Mouse (Mus musculus): ENCODE results near the gene Zp3. TPM values are rescaled to one million over a fixed set of nuclear protein-coding genes. Genes with fewer than 3 reads are reported as not detected.

Gene Zp3
- total RNA-seq, 2 experiments from 2014 or later, result not detected

GRCm38 (mm10) chr5:135962125-135962491, 17.8 kb upstream of the Zp3 start:
- no peak for DNase-seq

- peak; percentile 97 to 100 for DNase-seq
Observed at GRCm38 (mm10) chr5:135962492-135963279, 17.2 kb upstream of the Zp3 start.

DNA sequence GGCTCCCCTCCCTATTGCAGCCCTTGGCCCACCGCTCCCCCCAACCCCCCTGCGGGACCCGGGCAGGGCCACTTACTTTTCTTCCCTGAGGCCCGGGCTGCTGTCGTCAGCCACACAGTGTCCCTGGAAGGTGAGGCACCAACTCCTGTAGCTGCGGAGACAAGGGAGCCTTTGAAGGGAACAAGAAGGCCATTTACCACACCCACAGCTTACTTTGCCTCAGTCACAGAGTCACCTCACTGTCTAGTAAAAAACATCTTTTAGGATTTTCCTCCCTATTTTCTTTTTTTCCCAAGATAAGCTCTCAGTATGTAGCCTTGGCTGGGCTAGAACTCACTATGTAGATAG, 16.6 kb upstream of the Zp3 start:
- DNase-seq, result no peak

DNA sequence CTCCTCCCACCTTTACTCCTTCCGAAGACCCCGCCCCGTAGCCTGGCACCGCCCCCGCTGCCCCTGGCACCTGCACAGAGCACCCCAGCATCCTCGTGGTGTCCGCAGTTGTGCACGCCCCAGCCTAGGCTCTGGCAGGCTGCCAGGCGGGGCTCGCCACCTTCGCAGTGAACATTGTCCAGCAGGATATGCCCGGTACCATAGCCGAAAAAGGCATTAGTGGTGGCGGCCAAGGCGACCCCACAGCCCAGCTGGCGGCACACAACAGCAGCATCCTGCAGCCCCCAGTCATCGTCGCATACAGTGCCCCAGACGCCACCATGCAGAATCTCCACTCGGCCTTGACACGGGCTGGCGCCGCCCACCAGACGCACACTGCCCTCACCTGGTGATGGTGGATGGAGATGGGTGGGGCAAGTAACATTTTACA, 14.4 kb upstream of the Zp3 start:
- peak in 1 of 2 experiments; percentile 24 for DNase-seq

DNA sequence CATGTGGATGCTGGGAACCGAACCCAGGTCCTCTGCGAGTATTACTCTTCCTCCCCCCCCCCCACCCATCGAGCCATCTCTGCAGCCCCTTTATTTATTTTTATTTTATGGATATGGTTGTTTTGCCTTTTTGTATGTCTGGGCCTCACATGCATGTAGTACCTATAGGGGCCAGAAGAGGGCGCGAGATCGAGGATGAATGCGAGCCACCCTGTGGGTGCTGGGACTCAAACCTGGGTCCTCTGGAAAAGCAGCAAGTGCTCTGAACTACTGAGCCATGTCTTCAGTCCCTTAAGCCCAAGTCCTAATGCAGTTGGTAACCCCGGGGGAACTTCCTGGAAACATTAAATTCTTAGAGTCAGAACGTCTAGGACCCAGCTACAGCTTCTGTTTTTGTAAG, 13.0 kb upstream of the Zp3 start:
- DNase-seq, result peak in 1 of 2 experiments; percentile 27

DNA sequence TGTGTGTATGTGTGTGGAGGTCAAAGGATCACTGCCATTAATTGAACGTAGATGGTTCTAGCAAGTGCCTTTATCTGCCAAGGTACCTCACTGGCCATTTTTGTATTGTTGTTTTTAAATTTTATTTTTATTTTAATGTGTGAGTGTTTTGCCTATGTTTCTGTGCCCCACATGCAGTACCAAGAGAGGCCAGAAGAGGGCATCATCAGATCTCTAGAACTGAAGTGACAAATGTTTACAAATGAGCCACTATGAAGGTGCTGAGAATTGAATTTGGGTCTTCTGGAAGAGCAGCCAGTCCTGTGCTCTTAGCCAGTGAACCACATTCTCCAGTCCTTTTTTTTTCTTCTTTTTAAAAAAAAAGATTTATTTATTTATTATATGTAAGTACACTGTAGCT, 11.1 kb upstream of the Zp3 start:
- DNase-seq, result peak in 1 of 2 experiments; percentile 81

GRCm38 (mm10) chr5:135970247-135970646, 9.7 kb upstream of the Zp3 start:
- DNase-seq, result no peak

GRCm38 (mm10) chr5:135971876-135972275, 8.0 kb upstream of the Zp3 start:
- no peak for DNase-seq

DNA sequence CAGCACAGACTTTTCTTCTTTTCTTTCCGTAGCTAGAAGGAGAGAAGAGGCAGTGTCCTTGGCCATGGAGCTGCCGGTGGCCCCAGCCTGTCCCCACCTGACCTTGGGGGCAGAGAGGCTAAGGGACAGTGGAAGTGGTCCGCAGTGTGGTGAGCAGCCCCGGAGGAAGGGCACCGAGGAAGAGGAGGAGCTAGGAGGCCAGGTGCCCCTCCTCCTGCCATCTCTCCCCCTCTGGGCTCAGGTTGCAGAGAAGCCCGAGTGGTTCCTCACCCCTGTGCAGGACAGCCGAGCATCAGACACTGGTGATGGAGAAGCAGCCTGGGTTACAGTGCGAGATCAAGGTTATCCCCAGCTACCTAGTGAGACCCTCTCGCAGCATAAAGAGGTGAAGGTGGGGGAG, 5.5 kb upstream of the Zp3 start, which contains the start of gene Ssc4d:
Ssc4d (minus strand) TSS at position 167 of the 400 bp plus-strand sequence.
- no peak for DNase-seq

GRCm38 (mm10) chr5:135975893-135976668, 3.8 kb upstream of the Zp3 start:
- no peak for DNase-seq

DNA sequence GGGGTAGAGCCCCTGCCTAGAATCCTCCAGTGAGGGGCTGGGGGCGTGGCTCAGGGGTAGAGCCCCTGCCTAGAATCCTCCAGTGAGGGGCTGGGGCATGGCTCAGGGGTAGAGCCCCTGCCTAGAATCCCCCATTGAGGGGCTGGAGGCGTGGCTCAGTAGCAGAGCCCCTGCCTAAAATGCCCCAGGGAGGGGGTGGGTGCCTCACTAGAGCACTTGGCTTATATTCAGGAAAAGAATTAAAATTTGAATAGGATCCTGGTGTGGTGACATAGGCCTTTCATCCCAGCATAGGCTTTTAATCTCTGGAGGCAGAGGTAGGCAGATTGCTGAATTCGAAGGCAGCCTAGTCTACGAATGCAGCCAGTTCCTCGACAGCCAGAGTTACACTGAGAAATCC, 518 bp upstream of the Zp3 start:
- no peak for DNase-seq

DNA sequence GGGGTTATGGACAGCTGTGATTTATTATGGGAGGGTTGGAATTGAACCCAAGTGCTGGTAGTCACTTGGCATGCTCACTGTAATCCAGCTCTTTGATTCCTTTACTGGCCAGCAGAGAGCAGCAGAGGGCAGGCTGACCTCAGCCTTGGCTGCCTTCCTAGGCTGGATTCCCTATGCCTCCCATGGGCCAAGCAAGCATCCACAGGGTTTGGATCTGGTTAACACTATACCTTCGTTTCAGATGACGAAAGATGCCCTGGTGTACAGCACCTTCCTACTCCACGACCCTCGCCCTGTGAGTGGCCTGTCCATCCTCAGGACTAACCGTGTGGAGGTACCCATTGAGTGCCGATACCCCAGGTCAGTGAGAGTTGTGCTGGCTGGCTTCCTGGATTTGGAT, 2.5 kb downstream of the Zp3 start:
- peak; percentile 73 to 84 for DNase-seq

- DNase-seq, result no peak
Observed at GRCm38 (mm10) chr5:135984546-135985044, 4.7 kb downstream of the Zp3 start.

GRCm38 (mm10) chr5:135987248-135987647, 7.3 kb downstream of the Zp3 start:
- DNase-seq, result no peak

- DNase-seq, result peak; percentile 14 to 50
Observed at GRCm38 (mm10) chr5:135990601-135991000, 10.7 kb downstream of the Zp3 start.

DNA sequence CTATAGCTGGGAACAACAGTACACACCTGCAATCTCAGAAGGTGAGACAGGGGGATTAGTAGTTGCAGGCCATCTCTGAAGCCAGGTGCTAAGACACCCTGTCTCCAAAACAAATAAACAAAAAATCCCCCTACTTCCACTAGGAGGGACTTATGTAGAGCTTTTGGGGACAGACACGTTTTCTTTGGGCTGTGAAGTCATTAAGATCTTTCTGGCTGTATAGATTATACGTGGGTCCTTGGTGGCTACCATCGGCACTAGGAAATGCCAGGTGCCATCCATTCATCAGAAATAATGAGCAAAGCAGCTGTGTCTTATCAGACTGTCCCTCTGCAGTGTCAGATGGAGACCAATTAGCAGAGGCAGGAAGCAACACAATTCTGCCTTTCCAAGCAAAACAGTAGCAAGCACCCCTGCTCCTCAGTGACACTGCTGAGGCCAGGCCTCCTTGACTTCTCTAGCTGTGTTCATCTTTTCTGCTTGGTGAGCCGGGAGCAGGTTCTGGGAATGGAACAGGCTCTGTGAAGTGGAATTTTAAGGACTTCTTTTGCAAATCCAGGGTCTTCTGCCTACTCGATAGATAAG, 13.6 kb downstream of the Zp3 start:
- DNase-seq, result no peak

DNA sequence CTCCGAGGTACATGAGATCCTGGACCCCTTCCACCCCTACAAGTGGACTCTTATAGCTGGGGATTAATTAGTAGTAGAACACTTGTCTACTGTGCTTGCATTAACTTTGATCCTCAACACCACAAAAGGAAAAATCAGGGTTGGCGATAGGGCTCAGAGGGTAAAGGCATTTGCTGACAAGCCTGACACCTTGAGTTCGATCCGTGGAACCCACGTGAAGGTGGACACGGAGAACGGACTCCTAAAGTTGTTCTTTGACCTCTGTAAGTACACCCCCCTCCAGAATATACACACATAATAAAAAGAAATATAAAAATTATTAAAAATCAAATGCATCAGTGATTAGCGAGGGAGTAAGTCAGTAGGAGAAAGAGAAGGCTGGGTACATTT, 14.4 kb downstream of the Zp3 start:
- no peak for DNase-seq

- DNase-seq, result peak; percentile 94 to 95
Observed at GRCm38 (mm10) chr5:135994725-135995687, 15.1 kb downstream of the Zp3 start, which contains the start of gene Dtx2. Gene Dtx2, plus strand, starts transcription at chr5:135994800.

GRCm38 (mm10) chr5:135996162-135996561, 16.3 kb downstream of the Zp3 start:
- no peak for DNase-seq

DNA sequence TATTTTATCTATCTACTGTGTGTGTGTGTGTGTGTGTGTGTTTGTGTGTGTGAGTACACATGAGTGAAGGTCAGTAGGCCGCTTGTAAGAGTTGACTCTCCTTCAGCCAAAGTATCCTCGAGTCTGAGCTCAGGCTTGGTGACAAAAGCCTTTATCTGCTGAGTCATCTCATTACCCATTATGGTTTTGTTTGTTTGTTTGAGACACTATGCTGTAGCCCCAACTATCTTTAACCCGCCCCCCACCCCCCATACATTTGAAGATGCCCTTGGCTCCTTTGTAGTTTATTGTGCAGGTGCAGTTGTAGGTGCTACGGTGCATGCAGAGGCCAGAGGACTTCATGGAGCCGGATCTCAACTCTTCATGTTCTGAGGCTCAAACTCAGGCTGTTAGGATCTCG, 21.3 kb downstream of the Zp3 start:
- DNase-seq, result no peak

- DNase-seq, result no peak
Observed at GRCm38 (mm10) chr5:136002325-136002724, 22.4 kb downstream of the Zp3 start.

GRCm38 (mm10) chr5:136002751-136003151, 22.9 kb downstream of the Zp3 start:
- DNase-seq, result no peak

Measured in heart, adult 18-20 months (tissue).